Mouse (Mus musculus): ENCODE data around the gene Cldn10. TPM values are rescaled to one million over a fixed set of nuclear protein-coding genes. Genes with fewer than 3 reads are reported as not detected.

Cldn10 gene
- total and polyA plus RNA-seq, 2 experiments from 2014 or later, result 2.4 to 11.3 TPM

- WGBS, result 78% methylated on average over 11 of the region's 11 CpGs
- Histone ChIP-seq H3K4me1 (ENCODE audit: insufficient read depth) (no peaks in the 10 kb centered on the region), H3K9ac (no peak overlapping the region), H3K27me3 (ENCODE audit: insufficient read depth, low read length) (no peaks in the 10 kb centered on the region), H3K4me3 (ENCODE audit: low read depth, low read length) (no peak overlapping the region), H3K27ac (ENCODE audit: low read depth, low read length) (no peak overlapping the region), H3K36me3 (ENCODE audit: insufficient read depth) (no peaks in the 10 kb centered on the region), H3K4me2 (ENCODE audit: low read depth) (no peak overlapping the region), H3K9me3 (ENCODE audit: low read length) (no peaks in the 10 kb centered on the region)
- no peak for TF ChIP-seq CTCF (IDR thresholded peaks at IDR 0.05; ENCODE audit: low read depth)
- DNase-seq (no peak), ATAC-seq (no peak)
These were observed 48.4 kb downstream of the Cldn10 start for GRCm38 (mm10) chr14:118836145-118836544.

- no peak overlapping the region for H3K9ac ChIP-seq
- no peaks in the 10 kb centered on the region for H3K9me3 ChIP-seq (ENCODE audit: low read length)
- no peaks in the 10 kb centered on the region for H3K4me1 ChIP-seq (ENCODE audit: insufficient read depth)
- ATAC-seq, result no peak
- no peaks in the 10 kb centered on the region for H3K36me3 ChIP-seq (ENCODE audit: insufficient read depth)
- H3K4me3 ChIP-seq (ENCODE audit: low read depth, low read length), result no peak overlapping the region
- no peaks in the 10 kb centered on the region for H3K27me3 ChIP-seq (ENCODE audit: insufficient read depth, low read length)
- TF ChIP-seq CTCF (IDR thresholded peaks at IDR 0.05; ENCODE audit: low read depth), result no peak
- no peak overlapping the region for H3K4me2 ChIP-seq (ENCODE audit: low read depth)
- no peak overlapping the region for H3K27ac ChIP-seq (ENCODE audit: low read depth, low read length)
- no peak for DNase-seq
- 90% methylated on average over 7 of the region's 7 CpGs for WGBS
These were observed 49.0 kb downstream of the Cldn10 start for GRCm38 (mm10) chr14:118836754-118837153.

- TF ChIP-seq CTCF (IDR thresholded peaks at IDR 0.05; ENCODE audit: low read depth), result no peak
- Histone ChIP-seq H3K36me3 (ENCODE audit: insufficient read depth) (no peaks in the 10 kb centered on the region), H3K27me3 (ENCODE audit: insufficient read depth, low read length) (no peaks in the 10 kb centered on the region), H3K27ac (ENCODE audit: low read depth, low read length) (no peak overlapping the region), H3K9me3 (ENCODE audit: low read length) (no peaks in the 10 kb centered on the region), H3K4me3 (ENCODE audit: low read depth, low read length) (no peak overlapping the region), H3K4me1 (ENCODE audit: insufficient read depth) (no peaks in the 10 kb centered on the region), H3K4me2 (ENCODE audit: low read depth) (no peak overlapping the region), H3K9ac (no peak overlapping the region)
- ATAC-seq (no peak), DNase-seq (no peak)
- whole genome bisulfite sequencing, result 79% methylated on average over 8 of the region's 8 CpGs
These were observed 50.9 kb downstream of the Cldn10 start for GRCm38 (mm10) chr14:118838556-118839120.

DNA sequence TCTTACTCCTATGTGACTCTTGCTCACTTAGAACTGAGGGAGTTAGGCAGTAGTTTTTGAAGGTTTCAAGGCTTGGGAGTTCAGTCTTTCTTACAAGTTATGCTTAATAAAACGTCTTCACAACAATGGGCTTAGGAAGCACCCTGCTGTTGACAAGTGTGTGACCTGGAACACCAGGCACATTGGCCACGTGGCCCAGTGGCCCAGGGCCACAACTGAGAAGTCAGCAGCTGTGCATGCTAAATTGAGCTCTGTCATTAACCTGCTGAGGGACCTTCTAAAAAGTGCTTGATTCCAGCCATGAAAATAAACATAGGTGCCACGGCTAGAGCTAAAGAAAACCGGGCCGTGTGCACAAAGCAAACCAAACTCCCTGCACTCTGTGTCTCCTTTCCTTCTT lies 51.7 kb downstream of the Cldn10 start:
- Histone ChIP-seq H3K4me1 (ENCODE audit: insufficient read depth) (no peaks in the 10 kb centered on the region), H3K4me2 (ENCODE audit: low read depth) (no peak overlapping the region), H3K9me3 (ENCODE audit: low read length) (no peaks in the 10 kb centered on the region), H3K4me3 (ENCODE audit: low read depth, low read length) (no peak overlapping the region), H3K27ac (ENCODE audit: low read depth, low read length) (no peak overlapping the region), H3K27me3 (ENCODE audit: insufficient read depth, low read length) (no peaks in the 10 kb centered on the region), H3K9ac (no peak overlapping the region), H3K36me3 (ENCODE audit: insufficient read depth) (no peaks in the 10 kb centered on the region)
- WGBS, result 50% methylated on average over 5 of the region's 5 CpGs
- no peak for ATAC-seq
- TF ChIP-seq CTCF (IDR thresholded peaks at IDR 0.05; ENCODE audit: low read depth), result no peak
- DNase-seq, result no peak

DNA sequence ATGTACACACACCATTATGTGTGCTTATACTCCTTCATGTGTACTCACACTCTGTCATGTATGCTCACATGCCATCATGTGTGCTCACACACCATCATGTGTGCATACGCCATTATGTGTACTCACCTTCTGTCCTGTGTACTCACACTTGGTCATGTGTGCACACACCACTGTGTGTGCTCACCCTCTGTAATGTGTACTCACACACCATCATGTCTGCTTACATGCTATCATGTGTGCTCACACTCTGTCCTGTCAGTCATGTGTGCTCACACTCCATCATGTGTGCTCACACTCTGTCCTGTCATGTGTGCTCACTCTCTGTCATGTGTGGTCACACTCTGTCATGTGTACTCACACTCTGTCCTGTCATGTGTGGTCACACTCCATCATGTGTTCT lies 52.3 kb downstream of the Cldn10 start:
- TF ChIP-seq CTCF (IDR thresholded peaks at IDR 0.05; ENCODE audit: low read depth), result no peak
- WGBS, result 96% methylated on average over 1 of the region's 1 CpGs
- H3K9me3 ChIP-seq (ENCODE audit: low read length), result no peaks in the 10 kb centered on the region
- H3K36me3 ChIP-seq (ENCODE audit: insufficient read depth), result no peaks in the 10 kb centered on the region
- ATAC-seq (peak; percentile 16; the same call in 1 of the 2 replicates), DNase-seq (no peak)
- no peaks in the 10 kb centered on the region for H3K4me1 ChIP-seq (ENCODE audit: insufficient read depth)
- no peak overlapping the region for H3K4me2 ChIP-seq (ENCODE audit: low read depth)
- no peak overlapping the region for H3K9ac ChIP-seq
- H3K27me3 ChIP-seq (ENCODE audit: insufficient read depth, low read length), result no peaks in the 10 kb centered on the region
- no peak overlapping the region for H3K4me3 ChIP-seq (ENCODE audit: low read depth, low read length)
- no peak overlapping the region for H3K27ac ChIP-seq (ENCODE audit: low read depth, low read length)

DNA sequence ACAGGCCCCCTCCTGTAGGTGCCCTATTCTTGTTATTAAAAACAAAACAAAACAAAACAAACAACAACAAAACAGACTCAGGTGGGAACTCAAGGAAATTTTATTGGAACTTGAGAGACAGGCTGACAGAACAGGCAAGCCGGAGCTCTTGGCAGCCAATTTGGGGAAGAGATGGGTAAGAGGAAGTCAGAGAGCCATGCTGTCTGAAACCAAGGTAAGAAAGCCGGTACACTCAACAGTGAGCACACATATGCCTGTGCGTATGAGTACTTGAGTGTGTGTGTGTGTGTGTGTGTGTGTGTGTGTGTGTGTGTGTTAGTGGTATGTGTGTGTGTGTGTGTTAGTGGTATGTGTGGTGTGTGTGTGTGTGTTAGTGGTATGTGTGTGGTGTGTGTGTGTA lies 54.6 kb downstream of the Cldn10 start:
- 90% methylated on average over 3 of the region's 3 CpGs for WGBS
- no peak for ATAC-seq

DNA sequence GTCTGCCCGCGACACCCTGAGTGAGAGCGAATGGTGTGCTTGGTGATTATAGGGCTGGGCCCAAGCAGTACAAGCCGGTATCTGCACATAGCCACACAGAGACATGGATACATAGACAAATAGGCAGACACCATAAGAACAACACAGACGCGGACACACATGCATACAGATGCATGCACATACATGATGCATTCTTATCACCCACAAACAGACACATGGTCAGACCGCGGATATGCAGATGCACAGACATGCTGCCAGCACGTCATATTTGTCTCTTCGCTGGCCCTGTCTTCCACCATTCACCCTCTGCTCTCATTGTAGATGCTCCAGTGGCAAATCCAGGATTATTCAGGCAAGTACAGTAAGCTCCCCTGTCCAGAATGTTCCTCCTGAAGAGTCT lies 59.1 kb downstream of the Cldn10 start:
- DNase-seq (no peak), ATAC-seq (no peak)
- Histone ChIP-seq H3K4me1 (ENCODE audit: insufficient read depth) (no peaks in the 10 kb centered on the region), H3K27me3 (ENCODE audit: insufficient read depth, low read length) (no peaks in the 10 kb centered on the region), H3K27ac (ENCODE audit: low read depth, low read length) (no peak overlapping the region), H3K4me2 (ENCODE audit: low read depth) (no peak overlapping the region), H3K36me3 (ENCODE audit: insufficient read depth) (no peaks in the 10 kb centered on the region), H3K9me3 (ENCODE audit: low read length) (no peaks in the 10 kb centered on the region), H3K9ac (no peak overlapping the region), H3K4me3 (ENCODE audit: low read depth, low read length) (no peak overlapping the region)
- 97% methylated on average over 10 of the region's 10 CpGs for WGBS
- TF ChIP-seq CTCF (IDR thresholded peaks at IDR 0.05; ENCODE audit: low read depth), result no peak

More for the DNA sequence above, 54.6 kb downstream of the Cldn10 start:
- Histone ChIP-seq H3K4me2 (ENCODE audit: low read depth) (no peak overlapping the region), H3K27ac (ENCODE audit: low read depth, low read length) (no peak overlapping the region), H3K4me3 (ENCODE audit: low read depth, low read length) (no peak overlapping the region), H3K36me3 (ENCODE audit: insufficient read depth) (no peaks in the 10 kb centered on the region), H3K9ac (no peak overlapping the region), H3K4me1 (ENCODE audit: insufficient read depth) (no peaks in the 10 kb centered on the region), H3K9me3 (ENCODE audit: low read length) (no peaks in the 10 kb centered on the region), H3K27me3 (ENCODE audit: insufficient read depth, low read length) (no peaks in the 10 kb centered on the region)
- DNase-seq, result no peak
- no peak for TF ChIP-seq CTCF (IDR thresholded peaks at IDR 0.05; ENCODE audit: low read depth)

All from forebrain, postnatal 0 days (tissue).